Mouse (Mus musculus) megakaryocyte-erythroid progenitor cell, adult 5-6 weeks (primary cell): ENCODE measurements around the gene Rtp1. TPM values are rescaled to one million over a fixed set of nuclear protein-coding genes. Genes with fewer than 3 reads are reported as not detected.

Source experiments
- ATAC-seq: replicated peaks from 2 replicates; pipeline ENCODE4 v1.8.0; 2016; ENCODE audit warnings: mild to moderate bottlenecking, inconsistent platforms; ENCODE audit not compliant: severe bottlenecking, poor library complexity, low FRiP score, low TSS enrichment
- total RNA-seq, 2 experiments: library from RNA; stranded (forward) in 1 of 2; stranded (reverse) in 1 of 2; fragments of 200-1000, 215-1000 nt in 1 of 2; fragments of >200 nt in 1 of 2; fragmentation: Nextera tagmentation in 1 of 2; gene quantifications; 2 replicates each; pipeline ENCODE4 v1.2.3; 2014 to 2017

Gene Rtp1
- total RNA-seq (2014; fragmentation: Nextera tagmentation) (not detected in 2 replicates), total RNA-seq (2017) (not detected in 2 replicates)

GRCm38 (mm10) chr16:23428647-23429319 lies at the start of gene Rtp1:
Gene Rtp1, plus strand, starts transcription at chr16:23429133.
- no peak for ATAC-seq

GRCm38 (mm10) chr16:23379536-23380230 lies 49.2 kb upstream of the Rtp1 start:
- no peak for ATAC-seq

- no peak for ATAC-seq
Measured at GRCm38 (mm10) chr16:23384304-23384703, 44.6 kb upstream of the Rtp1 start.

GRCm38 (mm10) chr16:23397931-23398330 lies 31.0 kb upstream of the Rtp1 start:
- ATAC-seq = no peak

GRCm38 (mm10) chr16:23401463-23401862 lies 27.5 kb upstream of the Rtp1 start:
- peak; percentile 82 for ATAC-seq

GRCm38 (mm10) chr16:23401959-23402358 lies 27.0 kb upstream of the Rtp1 start:
- ATAC-seq = no peak

GRCm38 (mm10) chr16:23403008-23403755 lies 25.8 kb upstream of the Rtp1 start:
- peak; percentile 66; the same call in 1 of the 2 replicates for ATAC-seq

- ATAC-seq = no peak
Measured at GRCm38 (mm10) chr16:23412930-23413329, 16.0 kb upstream of the Rtp1 start.

GRCm38 (mm10) chr16:23416261-23416656 lies 12.7 kb upstream of the Rtp1 start:
- ATAC-seq = no peak

- ATAC-seq = no peak
Measured at GRCm38 (mm10) chr16:23416657-23417293, 12.2 kb upstream of the Rtp1 start.

GRCm38 (mm10) chr16:23417456-23418240 lies 11.3 kb upstream of the Rtp1 start:
- ATAC-seq = no peak

- ATAC-seq = no peak
Measured at GRCm38 (mm10) chr16:23419565-23420085, 9.3 kb upstream of the Rtp1 start.

GRCm38 (mm10) chr16:23423825-23424224 lies 5.1 kb upstream of the Rtp1 start:
- no peak for ATAC-seq

GRCm38 (mm10) chr16:23427701-23428100 lies 1.2 kb upstream of the Rtp1 start:
- ATAC-seq = no peak

- ATAC-seq = no peak
Measured at GRCm38 (mm10) chr16:23429991-23430390, 1.1 kb downstream of the Rtp1 start.

GRCm38 (mm10) chr16:23437404-23438166 lies 8.7 kb downstream of the Rtp1 start:
- no peak for ATAC-seq

GRCm38 (mm10) chr16:23444231-23444630 lies 15.3 kb downstream of the Rtp1 start:
- no peak for ATAC-seq

- ATAC-seq = no peak
Measured at GRCm38 (mm10) chr16:23449946-23450345, 21.0 kb downstream of the Rtp1 start.
